Mouse (Mus musculus) brain, adult 2 months (tissue): ENCODE measurements at regions not wholly inside any gene's neighbourhood (a gene's known extent, or its start where the extent isn't known, plus 50 kb on each side); places are given as distances from the start of the nearest gene placed in this dataset.

ENCODE experiments used
- DNase-seq: peaks from one replicate; pipeline ENCODE4 v3.0.0; 2011; ENCODE audit warnings: low read depth, low spot score

DNA sequence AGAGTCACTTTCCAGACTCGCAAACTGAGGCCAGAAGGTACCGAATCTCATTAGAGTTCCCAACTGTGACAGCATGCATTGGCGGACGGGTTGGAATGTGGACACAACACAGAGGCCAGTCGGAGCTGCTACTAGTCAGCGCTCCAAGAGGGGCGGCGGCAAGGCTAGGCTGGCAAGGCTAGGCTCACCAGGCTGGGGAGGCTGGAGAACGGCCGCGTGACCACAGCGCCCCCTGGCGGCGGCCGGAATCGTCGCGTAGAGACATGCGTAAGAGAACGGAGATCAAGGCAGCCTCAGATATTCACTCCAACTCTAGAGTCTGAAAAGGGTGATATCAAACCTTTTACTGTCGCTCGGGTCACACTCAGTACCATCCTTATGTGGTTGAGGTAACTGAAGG lies 72.8 kb upstream of the Cdh5 start:
- DNase-seq = peak; percentile 88

DNA sequence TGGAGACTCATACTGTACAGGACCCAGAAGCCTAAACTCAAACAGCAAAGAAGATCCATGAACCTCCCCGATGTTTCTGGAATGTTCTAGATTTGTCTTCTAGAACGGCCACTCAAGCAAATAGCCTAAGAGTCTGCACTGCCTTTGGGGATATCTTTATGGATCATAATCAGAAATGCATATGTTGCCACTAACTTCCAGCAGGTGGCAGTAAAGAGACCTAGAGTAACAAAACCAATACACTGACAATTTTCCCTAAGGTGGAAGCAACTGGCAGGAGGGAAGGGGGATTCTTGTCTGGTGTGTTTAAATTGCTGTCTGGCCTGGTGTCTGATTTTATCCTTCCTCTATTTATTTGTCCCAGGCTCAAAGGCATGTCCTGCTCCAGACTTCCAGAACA lies 69.2 kb upstream of the Cdh5 start:
- peak; percentile 64 for DNase-seq

DNA sequence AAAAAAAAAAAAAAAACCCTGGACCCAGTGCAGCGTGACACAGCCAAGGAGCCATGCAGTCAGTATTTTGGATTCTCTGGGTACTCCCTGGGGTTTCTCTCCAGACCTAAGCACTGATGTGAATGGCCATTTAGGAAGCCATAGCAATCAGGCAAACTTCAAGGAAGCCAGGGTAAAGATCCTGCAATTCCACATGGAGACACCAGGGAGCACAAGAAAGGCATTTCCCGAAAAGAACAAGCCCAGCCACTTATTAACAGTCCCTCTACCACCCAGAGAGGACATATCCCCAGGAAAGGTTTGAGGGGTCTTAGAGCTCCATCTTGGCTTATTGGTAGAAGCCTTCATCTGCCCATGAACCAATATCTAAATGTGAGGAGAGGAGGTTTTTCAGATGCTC lies 68.3 kb upstream of the Cdh5 start:
- DNase-seq = peak; percentile 66

DNA sequence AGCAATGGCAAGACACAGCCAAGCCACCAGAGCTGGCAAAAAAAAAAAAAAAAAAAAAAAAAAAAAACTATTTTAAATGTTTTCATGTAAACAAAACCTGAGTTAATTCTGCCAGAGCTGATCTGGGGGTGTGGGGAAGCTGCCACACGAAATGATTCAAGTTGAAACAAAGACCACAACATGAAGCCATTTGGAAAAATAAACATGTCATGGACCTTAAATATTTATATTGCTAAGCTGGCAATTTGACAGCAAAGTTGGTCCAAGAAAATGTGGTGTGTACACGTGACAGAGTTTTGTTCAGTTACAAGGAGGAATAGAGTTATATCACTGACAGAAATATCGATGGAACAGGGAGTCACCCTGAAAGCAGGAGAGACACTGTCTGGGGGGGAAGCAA lies 67.1 kb upstream of the Cdh5 start:
- DNase-seq = no peak

DNA sequence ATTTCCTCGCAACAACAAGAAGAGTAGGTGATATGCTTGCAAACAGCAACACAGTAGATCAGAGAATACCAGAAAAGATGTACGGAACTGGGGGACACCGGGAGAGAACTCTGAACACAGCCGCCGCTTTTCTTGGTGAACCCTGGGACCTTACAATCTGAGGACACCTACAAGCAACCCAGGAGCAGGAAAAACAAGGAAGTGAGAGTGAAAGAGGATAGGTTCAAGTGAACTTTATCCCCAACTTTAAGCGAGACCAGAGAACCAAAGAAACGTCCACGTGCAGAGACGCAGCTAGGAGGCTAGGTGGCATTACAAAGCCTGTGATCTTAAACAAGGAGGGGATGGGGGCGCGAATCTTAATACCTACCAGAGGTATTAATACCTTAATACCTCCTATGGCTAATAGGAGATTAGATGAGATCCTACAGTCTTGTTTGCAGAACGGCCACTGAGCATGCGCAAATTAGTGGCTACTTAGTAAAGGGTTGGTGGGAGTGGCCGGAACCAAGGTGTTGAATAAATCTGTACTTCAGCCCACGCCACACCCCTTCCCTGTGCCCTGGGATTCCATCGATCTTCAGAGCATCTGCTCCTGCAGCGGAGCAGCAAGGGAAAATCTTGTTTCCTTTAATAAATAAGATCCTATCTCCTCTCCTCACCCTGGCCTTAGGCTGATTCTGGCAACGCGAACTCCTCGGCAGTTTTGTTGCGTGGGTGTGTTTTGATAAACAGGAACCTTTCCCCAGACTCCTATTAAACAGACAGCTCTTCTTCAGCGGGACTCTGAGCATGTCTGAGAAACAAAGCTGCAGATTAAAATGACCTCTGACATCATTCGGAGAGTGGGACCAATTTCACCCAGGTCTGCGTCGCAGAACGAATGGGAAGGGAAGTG lies 64.6 kb upstream of the Cdh5 start:
- no peak for DNase-seq

DNA sequence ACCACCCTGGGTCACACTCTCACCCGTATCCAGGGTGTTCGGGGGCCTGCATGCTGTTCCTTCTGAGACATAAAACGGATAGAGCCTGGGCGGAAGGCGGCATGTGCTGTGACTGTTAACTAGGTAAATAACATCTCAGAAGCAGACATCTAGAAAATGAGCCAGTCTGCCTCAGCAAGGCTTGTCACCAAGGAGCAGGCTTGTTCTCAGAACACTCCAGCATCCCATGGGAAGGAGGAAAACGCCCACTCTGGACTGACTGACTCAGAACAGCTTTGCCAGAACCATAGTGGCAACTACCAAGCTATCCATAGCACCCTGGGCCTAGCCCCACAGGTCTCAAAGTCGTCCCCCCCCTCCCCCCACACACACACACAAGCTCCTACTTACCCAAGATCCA lies 63.8 kb upstream of the Cdh5 start:
- peak; percentile 83 for DNase-seq

DNA sequence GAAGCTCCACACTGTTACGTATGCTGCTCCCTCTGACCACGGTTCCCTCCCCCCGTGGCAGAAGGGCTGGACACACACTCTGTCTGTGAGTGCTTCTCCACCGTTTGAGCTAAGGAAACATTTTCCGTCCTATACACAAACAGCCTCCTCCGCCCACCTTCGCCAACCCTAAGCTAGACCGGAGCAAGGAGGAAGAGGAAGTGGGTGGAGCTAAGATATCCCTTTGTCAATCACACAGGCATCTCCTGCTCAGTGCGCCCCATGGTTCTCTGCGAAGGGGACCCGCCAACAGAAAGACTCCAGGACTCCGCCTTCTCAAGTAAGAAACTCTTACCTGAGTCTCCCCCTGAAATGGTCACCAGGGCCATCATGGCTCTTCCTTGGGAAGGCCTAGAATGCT lies 61.9 kb upstream of the Cdh5 start:
- DNase-seq = no peak

DNA sequence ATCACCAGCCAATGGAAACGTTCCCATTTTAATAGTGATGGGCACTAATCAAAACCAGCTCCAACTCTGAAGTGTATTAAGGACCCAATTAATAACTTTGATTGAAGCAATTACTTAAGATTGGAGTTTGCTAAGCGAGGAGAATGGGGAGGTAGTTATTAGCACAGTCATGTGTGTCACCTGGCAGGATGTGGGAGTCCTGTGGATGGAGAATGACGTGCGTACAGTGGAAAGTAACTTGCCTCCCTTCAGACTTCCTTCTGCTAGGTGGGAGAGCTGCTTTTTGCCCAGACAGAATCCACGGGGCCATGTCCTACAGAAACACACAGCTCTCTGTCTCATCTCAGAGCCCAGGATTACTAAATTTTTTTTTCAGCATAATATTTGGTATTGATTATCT lies 59.9 kb upstream of the Cdh5 start:
- DNase-seq = no peak

DNA sequence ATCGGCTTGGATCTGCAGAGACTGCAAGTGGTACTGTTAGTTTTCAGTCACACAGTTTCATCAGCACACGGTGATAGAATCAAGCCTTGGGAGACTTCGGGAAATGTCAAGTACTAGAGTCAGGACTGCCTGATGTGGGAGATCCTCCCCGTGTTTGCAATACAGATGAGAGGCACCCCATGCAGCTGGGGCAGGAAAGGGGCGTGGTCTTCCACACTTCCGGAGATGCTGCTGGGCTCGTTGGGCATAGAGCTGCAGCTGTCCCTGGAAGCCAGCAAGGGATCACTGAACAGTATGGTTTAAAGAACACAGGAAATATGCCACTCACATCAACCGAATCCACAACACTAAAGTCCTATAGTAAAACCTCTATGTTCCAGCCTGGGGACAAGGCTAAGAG lies 59.0 kb upstream of the Cdh5 start:
- peak; percentile 60 for DNase-seq

DNA sequence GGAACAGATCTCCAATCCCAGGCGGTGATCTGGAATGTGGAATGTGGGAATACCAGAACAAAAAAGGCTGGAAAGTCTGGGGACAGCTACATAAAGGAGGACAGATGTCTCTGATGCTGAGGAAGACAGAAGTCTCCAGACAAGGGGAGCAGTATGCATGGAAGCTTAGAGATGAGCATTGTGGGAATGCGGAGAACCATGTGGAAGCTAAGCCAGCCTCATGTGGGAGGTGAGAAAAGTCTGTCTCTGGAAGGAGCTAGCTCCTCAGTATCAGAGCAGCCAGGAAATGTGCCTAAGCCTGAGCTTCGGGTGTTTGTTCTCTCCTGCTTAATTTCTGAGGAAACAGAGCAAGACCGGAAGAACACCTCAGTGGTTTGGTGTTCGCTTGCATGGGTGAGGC lies 53.4 kb upstream of the Cdh5 start:
- DNase-seq = peak; percentile 92

DNA sequence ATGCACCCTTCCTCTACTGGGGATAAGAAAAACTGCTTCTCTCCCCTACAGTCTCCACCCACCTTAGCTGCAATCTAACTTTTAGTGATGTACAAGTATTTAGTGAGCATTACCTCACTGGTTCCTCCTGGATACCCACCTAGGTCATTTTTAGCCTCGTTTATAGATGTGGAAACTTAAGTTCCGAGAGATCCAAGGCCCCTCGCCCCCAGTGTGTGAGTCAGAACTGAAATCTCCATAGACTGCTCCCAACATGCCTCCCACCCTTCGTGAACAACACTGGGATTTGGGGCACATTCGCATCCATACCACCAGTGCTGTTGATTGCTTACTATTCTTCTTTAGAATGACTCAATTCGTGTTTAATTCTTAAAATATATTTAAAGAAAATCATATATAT lies 52.2 kb upstream of the Cdh5 start:
- DNase-seq = peak; percentile 74

DNA sequence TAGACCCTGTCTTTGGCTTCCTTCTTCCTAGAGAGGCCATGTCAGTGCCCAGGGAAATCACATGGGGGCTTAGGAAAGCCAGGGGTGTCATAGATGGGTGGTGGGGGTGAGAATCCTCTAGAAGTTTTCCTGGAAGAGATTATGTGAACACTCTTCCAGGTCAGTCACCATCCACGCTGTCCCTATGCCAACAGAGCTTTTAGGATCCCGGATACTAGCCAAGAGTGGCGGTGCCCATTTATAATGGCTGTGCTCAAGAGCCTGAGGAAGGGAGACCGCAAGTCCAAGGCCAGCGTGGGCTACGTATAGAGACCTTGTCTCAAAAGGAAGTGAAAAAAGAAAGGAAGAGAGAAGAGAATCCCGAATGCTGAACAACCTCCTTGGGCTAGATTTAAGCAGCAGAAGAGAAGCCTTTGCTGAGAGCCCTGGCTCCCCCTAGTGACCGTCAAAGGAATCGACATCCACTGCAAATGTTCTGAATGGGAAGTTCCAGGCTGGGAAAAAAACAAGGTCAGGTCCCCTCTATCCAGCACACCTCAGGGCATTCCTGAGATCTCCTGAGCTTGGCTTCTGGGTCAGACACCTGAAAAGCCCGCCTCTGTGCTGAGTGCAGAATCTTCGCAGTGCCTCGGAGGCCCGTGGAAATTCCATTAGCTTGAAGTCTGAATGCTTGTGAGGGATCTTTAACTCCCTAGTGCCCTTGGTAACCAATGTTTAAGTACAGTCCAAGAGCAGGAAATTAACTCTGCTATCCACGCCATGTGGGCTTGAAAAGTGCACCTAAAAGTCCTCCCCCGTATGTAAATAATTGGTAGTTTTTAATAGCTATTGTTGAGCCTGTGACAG lies 50.5 kb upstream of the Cdh5 start:
- DNase-seq = peak; percentile 86

DNA sequence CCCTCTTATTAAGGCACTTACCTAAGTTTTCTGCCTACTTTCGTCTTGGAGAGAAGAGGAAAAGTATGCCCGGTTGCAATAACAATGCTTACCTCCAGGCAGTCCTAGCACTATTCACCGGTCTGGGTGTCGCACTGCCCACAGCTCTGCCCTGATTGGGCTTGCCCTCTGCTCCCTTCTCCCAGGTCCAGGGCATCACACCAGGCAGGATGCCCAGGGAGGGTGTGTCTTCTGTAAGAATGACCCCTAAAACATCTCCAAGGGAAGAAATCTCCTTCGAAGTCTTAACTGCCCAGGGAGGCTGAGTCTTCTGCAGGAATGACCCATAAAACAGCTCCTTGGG lies 49.9 kb upstream of the Cdh5 start:
- DNase-seq = no peak
